Mouse (Mus musculus) forebrain, embryonic 16.5 days (tissue): Measurements from ENCODE around the gene Homer2. TPM values are rescaled to one million over a fixed set of nuclear protein-coding genes. Genes with fewer than 3 reads are reported as not detected.
A peak's percentile ranks its signal among the peaks of the same experiment; 100 is the strongest.

ENCODE experiments used
- ATAC-seq: fragments of 200-750 bp; cut with Nextera tagmentation; 2 replicates; pipeline ENCODE4 v1.8.0; 2017; ENCODE audit warnings: mild to moderate bottlenecking, moderate library complexity
- H3K27ac ChIP-seq: fragments of 300-500 bp; sonication (generic); 2 replicates; pipeline ENCODE4 v1.5.1; 2014; ENCODE audit warnings: low read length, control low read depth
- H3K27me3 ChIP-seq: fragments of 300-500 bp; sonication (generic); replicated peaks from 2 replicates; pipeline ENCODE4 v1.6.1; 2014; ENCODE audit warnings: low read length; ENCODE audit not compliant: control insufficient read depth, insufficient read depth
- H3K36me3 ChIP-seq: fragments of 300-500 bp; sonication (generic); 2 replicates; pipeline ENCODE4 v1.6.1; 2014; ENCODE audit not compliant: control insufficient read depth, insufficient read depth
- H3K4me1 ChIP-seq: fragments of 300-500 bp; sonication (generic); replicated peaks from 2 replicates; pipeline ENCODE4 v1.6.1; 2014; ENCODE audit warnings: low read length; ENCODE audit not compliant: control insufficient read depth, insufficient read depth
- H3K4me2 ChIP-seq: fragments of 300-500 bp; sonication (generic); 2 replicates; pipeline ENCODE4 v1.6.1; 2014; ENCODE audit warnings: mild to moderate bottlenecking, low read length, control low read depth
- H3K4me3 ChIP-seq: fragments of 300-500 bp; sonication (generic); replicated peaks from 2 replicates; pipeline ENCODE4 v1.5.1; 2014; ENCODE audit warnings: mild to moderate bottlenecking, low read length, control low read depth
- H3K9ac ChIP-seq: fragments of 300-500 bp; sonication (generic); replicated peaks from 2 replicates; pipeline ENCODE4 v1.6.1; 2014; ENCODE audit warnings: low read depth, low read length, control low read depth
- H3K9me3 ChIP-seq: fragments of 300-500 bp; sonication (generic); 2 replicates; pipeline ENCODE4 v1.6.1; 2016; ENCODE audit warnings: low read length; ENCODE audit not compliant: control insufficient read depth
- WGBS: fragments of 180-500 bp; shearing (Covaris S2); extraction: QIAGEN DNeasy Blood & Tissue Kit; methylation state at CpG from one replicate; pipeline ENCODE4 v1.1.7; 2014; 5-methylcytosine and 5-hydroxymethylcytosine counted together
- polyA plus RNA-seq: library from polyadenylated mRNA; unstranded; fragments of >200 nt; fragmentation: Nextera tagmentation; extraction: Ambion mirVana; gene quantifications from 2 replicates; pipeline ENCODE4 v1.2.1, GENCODE M21; 2015

Gene Homer2
- polyA plus RNA-seq, 1 experiment from 2014 or later, result 19.1 TPM

GRCm38 (mm10) chr7:81706416-81707391 lies 623 bp downstream of the Homer2 start:
- H3K27ac ChIP-seq, result peak overlapping the region; percentile 50; the same call in 1 of the 2 replicates
- H3K36me3 ChIP-seq, result no peaks in the 10 kb centered on the region
- peak; percentile 84 for ATAC-seq
- peak overlapping the region; percentile 80 for H3K9ac ChIP-seq
- no peaks in the 10 kb centered on the region for H3K27me3 ChIP-seq
- peaks cover 14% of the 10 kb centered on the region for H3K4me1 ChIP-seq
- WGBS, result under 1% methylated on average over 100 of the region's 114 CpGs
- peak overlapping the region; percentile 88 for H3K4me2 ChIP-seq
- H3K9me3 ChIP-seq, result no peaks in the 10 kb centered on the region
- H3K4me3 ChIP-seq, result peak overlapping the region; percentile 69

- Histone ChIP-seq H3K4me2 (peak overlapping the region; percentile 88), H3K36me3 (no peaks in the 10 kb centered on the region), H3K9ac (peak overlapping the region; percentile 80), H3K4me1 (peaks cover 14% of the 10 kb centered on the region), H3K27me3 (no peaks in the 10 kb centered on the region), H3K9me3 (no peaks in the 10 kb centered on the region), H3K27ac (no peak overlapping the region; the same call in 1 of the 2 replicates), H3K4me3 (peak overlapping the region; percentile 69)
- peak; percentile 43 for ATAC-seq
- 18% methylated on average over 12 of the region's 12 CpGs for WGBS
These were observed 1.3 kb downstream of the Homer2 start for GRCm38 (mm10) chr7:81706027-81706415.

- Histone ChIP-seq H3K9ac (no peak overlapping the region), H3K4me2 (no peak overlapping the region), H3K27ac (no peak overlapping the region), H3K9me3 (no peaks in the 10 kb centered on the region), H3K36me3 (no peaks in the 10 kb centered on the region), H3K27me3 (no peaks in the 10 kb centered on the region), H3K4me3 (no peak overlapping the region), H3K4me1 (no peaks in the 10 kb centered on the region)
- 89% methylated on average over 13 of the region's 13 CpGs for WGBS
- ATAC-seq, result no peak
These were observed 9.0 kb downstream of the Homer2 start for GRCm38 (mm10) chr7:81698357-81698756.

- Histone ChIP-seq H3K36me3 (no peaks in the 10 kb centered on the region), H3K9ac (no peak overlapping the region), H3K4me1 (no peaks in the 10 kb centered on the region), H3K9me3 (no peaks in the 10 kb centered on the region), H3K27ac (no peak overlapping the region), H3K4me3 (no peak overlapping the region), H3K4me2 (no peak overlapping the region), H3K27me3 (no peaks in the 10 kb centered on the region)
- ATAC-seq, result no peak
- WGBS, result 56% methylated on average over 4 of the region's 4 CpGs
These were observed 9.4 kb downstream of the Homer2 start for GRCm38 (mm10) chr7:81697954-81698353.

- no peaks in the 10 kb centered on the region for H3K36me3 ChIP-seq
- no peak overlapping the region for H3K27ac ChIP-seq
- H3K4me2 ChIP-seq, result no peak overlapping the region
- H3K4me1 ChIP-seq, result no peaks in the 10 kb centered on the region
- WGBS, result 84% methylated on average over 16 of the region's 16 CpGs
- H3K4me3 ChIP-seq, result no peak overlapping the region
- H3K27me3 ChIP-seq, result no peaks in the 10 kb centered on the region
- no peak overlapping the region for H3K9ac ChIP-seq
- no peaks in the 10 kb centered on the region for H3K9me3 ChIP-seq
- ATAC-seq, result no peak
These were observed 11.4 kb downstream of the Homer2 start for GRCm38 (mm10) chr7:81695763-81696533.

- H3K27me3 ChIP-seq, result no peaks in the 10 kb centered on the region
- no peak overlapping the region for H3K4me3 ChIP-seq
- no peak overlapping the region for H3K27ac ChIP-seq
- WGBS, result 91% methylated on average over 5 of the region's 5 CpGs
- H3K36me3 ChIP-seq, result no peaks in the 10 kb centered on the region
- H3K4me2 ChIP-seq, result no peak overlapping the region
- ATAC-seq, result no peak
- H3K9me3 ChIP-seq, result no peaks in the 10 kb centered on the region
- H3K9ac ChIP-seq, result no peak overlapping the region
- H3K4me1 ChIP-seq, result peaks cover 5% of the 10 kb centered on the region
These were observed 16.3 kb downstream of the Homer2 start for GRCm38 (mm10) chr7:81691067-81691466.

GRCm38 (mm10) chr7:81689116-81689681 lies 18.1 kb downstream of the Homer2 start:
- Histone ChIP-seq H3K9me3 (no peaks in the 10 kb centered on the region), H3K4me3 (no peak overlapping the region), H3K4me1 (peaks cover 9% of the 10 kb centered on the region), H3K27ac (no peak overlapping the region), H3K9ac (no peak overlapping the region), H3K4me2 (no peak overlapping the region), H3K36me3 (no peaks in the 10 kb centered on the region), H3K27me3 (no peaks in the 10 kb centered on the region)
- WGBS, result 56% methylated on average over 8 of the region's 8 CpGs
- no peak for ATAC-seq

GRCm38 (mm10) chr7:81688378-81688777 lies 18.9 kb downstream of the Homer2 start:
- no peak for ATAC-seq
- peaks cover 9% of the 10 kb centered on the region for H3K4me1 ChIP-seq
- no peak overlapping the region for H3K4me3 ChIP-seq
- no peaks in the 10 kb centered on the region for H3K36me3 ChIP-seq
- no peak overlapping the region for H3K9ac ChIP-seq
- no peaks in the 10 kb centered on the region for H3K27me3 ChIP-seq
- H3K4me2 ChIP-seq, result no peak overlapping the region
- 84% methylated on average over 9 of the region's 9 CpGs for WGBS
- H3K27ac ChIP-seq, result no peak overlapping the region
- H3K9me3 ChIP-seq, result no peaks in the 10 kb centered on the region
